Mouse (Mus musculus) ES-Bruce4 (cell line): ENCODE measurements around the gene Cyb561d2.

ENCODE experiments used
- CTCF ChIP-seq: IDR thresholded peaks from one replicate; pipeline ENCODE4 v1.8.1; 2011; ENCODE audit warnings: low read depth, low read length
- EP300 ChIP-seq: IDR thresholded peaks from 2 replicates; pipeline ENCODE4 v1.6.1; 2011; ENCODE audit warnings: low read depth, low read length; ENCODE audit not compliant: insufficient read depth
- POLR2A ChIP-seq: IDR thresholded peaks from one replicate; pipeline ENCODE4 v1.8.1; 2011; ENCODE audit warnings: low read length; ENCODE audit not compliant: insufficient read depth

GRCm38 (mm10) chr9:107568331-107569261, 26.6 kb upstream of the Cyb561d2 start:
- TF ChIP-seq POLR2A = no peak
- no peak for TF ChIP-seq CTCF
- TF ChIP-seq EP300 = no peak
